Mouse (Mus musculus): ENCODE measurements around the gene Gm2016.
"Not testable (repeated sequence)": the region's sequence is repeated elsewhere in the genome, so short reads cannot be mapped to it uniquely, and the experiment has no call there.

- not testable (repeated sequence) for TF ChIP-seq CTCF, POLR2A (IDR thresholded peaks at IDR 0.05; ENCODE audit: insufficient read depth, low read depth, low read length)
Observed at GRCm38 (mm10) chr12:87873772-87874171, at the start of gene Gm2016.

Measured in olfactory bulb, adult 2 months (tissue).